Mouse (Mus musculus) thymus, postnatal 14 days (tissue): ENCODE measurements around the gene Srsf2.
A peak's percentile ranks its signal among the peaks of the same experiment; 100 is the strongest.
"Not testable (repeated sequence)": the region's sequence is repeated elsewhere in the genome, so short reads cannot be mapped to it uniquely, and the experiment has no call there.

Experiments used
- DNase-seq: peaks from one replicate; pipeline ENCODE4 v3.0.0; 2021

The Srsf2 gene

GRCm38 (mm10) chr11:116852291-116852890 is 503 bp downstream of the Srsf2 start, which contains the start of gene Mfsd11:
Gene Mfsd11, plus strand, starts transcription at chr11:116852440.
- peak; percentile 88 for DNase-seq

- no peak for DNase-seq
Measured at GRCm38 (mm10) chr11:116851576-116852290, 1.2 kb downstream of the Srsf2 start.

GRCm38 (mm10) chr11:116850833-116851477 is 1.9 kb downstream of the Srsf2 start:
- DNase-seq: no peak

- peak; percentile 25 for DNase-seq
Measured at GRCm38 (mm10) chr11:116850085-116850484, 2.8 kb downstream of the Srsf2 start.

- no peak for DNase-seq
Measured at GRCm38 (mm10) chr11:116849587-116849986, 3.3 kb downstream of the Srsf2 start.

GRCm38 (mm10) chr11:116848877-116849178 is 4.1 kb downstream of the Srsf2 start:
- DNase-seq: not testable (repeated sequence)

GRCm38 (mm10) chr11:116848086-116848876 is 4.6 kb downstream of the Srsf2 start:
- no peak for DNase-seq

GRCm38 (mm10) chr11:116847187-116848085 is 5.5 kb downstream of the Srsf2 start:
- DNase-seq: no peak

- DNase-seq: no peak
Measured at GRCm38 (mm10) chr11:116846593-116847181, 6.2 kb downstream of the Srsf2 start.

- DNase-seq: peak; percentile 96
Measured at GRCm38 (mm10) chr11:116843261-116844233, 9.3 kb downstream of the Srsf2 start, which contains the start of the genes Mettl23 and Jmjd6. Gene Mettl23, plus strand, starts transcription at chr11:116843278. Gene Jmjd6, minus strand, starts transcription at chr11:116843449.

GRCm38 (mm10) chr11:116842531-116843260 is 10.2 kb downstream of the Srsf2 start:
- DNase-seq: peak; percentile 84

- no peak for DNase-seq
Measured at GRCm38 (mm10) chr11:116840748-116841147, 12.1 kb downstream of the Srsf2 start.

- no peak for DNase-seq
Measured at GRCm38 (mm10) chr11:116839601-116840000, 13.3 kb downstream of the Srsf2 start.

- no peak for DNase-seq
Measured at GRCm38 (mm10) chr11:116838936-116839335, 14.0 kb downstream of the Srsf2 start.

- DNase-seq: no peak
Measured at GRCm38 (mm10) chr11:116837441-116837840, 15.5 kb downstream of the Srsf2 start.

- DNase-seq: no peak
Measured at GRCm38 (mm10) chr11:116836283-116836682, 16.6 kb downstream of the Srsf2 start.

- DNase-seq: no peak
Measured at GRCm38 (mm10) chr11:116834954-116835353, 17.9 kb downstream of the Srsf2 start.

GRCm38 (mm10) chr11:116832172-116832685 is 20.7 kb downstream of the Srsf2 start:
- DNase-seq: no peak

GRCm38 (mm10) chr11:116827534-116828165 is 25.2 kb downstream of the Srsf2 start, which contains the start of gene Mxra7:
Gene Mxra7, minus strand, starts transcription at chr11:116828046.
- DNase-seq: peak; percentile 58
